Mouse (Mus musculus) MEL (cell line): ENCODE data around the gene Stk39. TPM values are rescaled to one million over a fixed set of nuclear protein-coding genes. Genes with fewer than 3 reads are reported as not detected.

ENCODE experiments used
- DNase-seq: peaks from one replicate; pipeline ENCODE4 v3.0.0; 2011; ENCODE audit warnings: low read depth, low spot score
- H3K27ac ChIP-seq: 2 replicates; pipeline ENCODE4 v1.5.1; 2012; ENCODE audit warnings: low read depth, mild to moderate bottlenecking, control low read depth, low read length, moderate library complexity; ENCODE audit not compliant: control insufficient read depth
- H3K27me3 ChIP-seq, 2 experiments: fragments of 150-350 bp in 1 of 2; sonication (generic) in 1 of 2; 2 replicates each; pipeline ENCODE4 v1.6.1; 2012; ENCODE audit warnings: low read length in 2 of 2, mild to moderate bottlenecking in 2 of 2, improper control_type of control experiment in 1 of 2, moderate library complexity in 1 of 2; ENCODE audit not compliant: insufficient read depth in 2 of 2, control insufficient read depth in 1 of 2
- H3K36me3 ChIP-seq, 2 experiments: 2 replicates each; pipeline ENCODE4 v1.6.1; 2012 to 2014; ENCODE audit warnings: low read length in 2 of 2, improper control_type of control experiment in 1 of 2, inconsistent platforms in 1 of 2, mild to moderate bottlenecking in 1 of 2; ENCODE audit not compliant: insufficient read depth in 2 of 2, control insufficient read depth in 1 of 2
- H3K4me1 ChIP-seq, 2 experiments: fragments of 150-350 bp in 1 of 2; sonication (generic) in 1 of 2; 2 replicates each; pipeline ENCODE4 v1.6.1; 2012; ENCODE audit warnings: low read length in 2 of 2, improper control_type of control experiment in 1 of 2, mild to moderate bottlenecking in 1 of 2; ENCODE audit not compliant: insufficient read depth in 2 of 2, control insufficient read depth in 1 of 2
- H3K4me3 ChIP-seq, 2 experiments: fragments of 150-350 bp in 1 of 2; sonication (generic) in 1 of 2; 2 replicates each; pipeline ENCODE4 v1.5.1; 2012; ENCODE audit warnings: low read depth in 2 of 2, low read length in 2 of 2, mild to moderate bottlenecking in 2 of 2, moderate library complexity in 2 of 2, control low read depth in 1 of 2, improper control_type of control experiment in 1 of 2; ENCODE audit not compliant: control insufficient read depth in 1 of 2, insufficient read depth in 1 of 2
- H3K79me2 ChIP-seq: 2 replicates; pipeline ENCODE4 v1.6.1; 2012; ENCODE audit warnings: mild to moderate bottlenecking, low read length, moderate library complexity; ENCODE audit not compliant: control insufficient read depth, poor library complexity, insufficient read depth
- H3K9ac ChIP-seq: 2 replicates; pipeline ENCODE4 v1.6.1; 2012; ENCODE audit warnings: low read depth, mild to moderate bottlenecking, control low read depth, low read length, moderate library complexity; ENCODE audit not compliant: control insufficient read depth, poor library complexity, severe bottlenecking
- H3K9me3 ChIP-seq: fragments of 150-350 bp; sonication (generic); replicated peaks from 2 replicates; pipeline ENCODE4 v1.6.1; 2012; ENCODE audit warnings: mild to moderate bottlenecking, low read length, improper control_type of control experiment, moderate library complexity; ENCODE audit not compliant: insufficient read depth
- BHLHE40 ChIP-seq: IDR thresholded peaks from 2 replicates; pipeline ENCODE4 v1.6.1; 2012; ENCODE audit warnings: low read depth, mild to moderate bottlenecking, inconsistent platforms, low read length, improper control_type of control experiment, borderline replicate concordance
- CTCF ChIP-seq, 3 experiments: IDR thresholded peaks in 2 of 3; conservative IDR thresholded peaks in 1 of 3; 2 replicates each; pipeline ENCODE4 v1.5.1; 2011 to 2012; ENCODE audit warnings: low read length in 3 of 3, low read depth in 2 of 3, mild to moderate bottlenecking in 2 of 3, improper control_type of control experiment in 1 of 3, inconsistent platforms in 1 of 3, mixed read lengths in 1 of 3, moderate library complexity in 1 of 3; ENCODE audit not compliant: control insufficient read depth in 1 of 3, insufficient read depth in 1 of 3, poor library complexity in 1 of 3, severe bottlenecking in 1 of 3
- ELF1 ChIP-seq: IDR thresholded peaks from 2 replicates; pipeline ENCODE4 v1.6.1; 2014; ENCODE audit warnings: low read depth, mild to moderate bottlenecking, inconsistent platforms, low read length, improper control_type of control experiment, moderate library complexity
- EP300 ChIP-seq, 2 experiments: IDR thresholded peaks; 2 replicates each; pipeline ENCODE4 v1.6.1; 2011; ENCODE audit warnings: improper control_type of control experiment in 2 of 2, low read length in 2 of 2, low read depth in 1 of 2, mild to moderate bottlenecking in 1 of 2
- ETS1 ChIP-seq: IDR thresholded peaks from 2 replicates; pipeline ENCODE4 v1.6.1; 2012; ENCODE audit warnings: low read depth, mild to moderate bottlenecking, inconsistent platforms, low read length, improper control_type of control experiment, moderate library complexity
- GABPA ChIP-seq: IDR thresholded peaks from 2 replicates; pipeline ENCODE4 v1.6.1; 2012; ENCODE audit warnings: low read depth, mild to moderate bottlenecking, inconsistent platforms, low read length, improper control_type of control experiment, moderate library complexity
- KAT2A ChIP-seq: conservative IDR thresholded peaks from 2 replicates; pipeline ENCODE4 v1.6.1; 2012; ENCODE audit warnings: low read depth, low read length, improper control_type of control experiment, inconsistent platforms
- MAFK ChIP-seq: IDR thresholded peaks from 2 replicates; pipeline ENCODE4 v1.6.1; 2011; ENCODE audit warnings: low read depth, mild to moderate bottlenecking, low read length, improper control_type of control experiment, borderline replicate concordance
- MAX ChIP-seq: IDR thresholded peaks from 2 replicates; pipeline ENCODE4 v1.6.1; 2011; ENCODE audit warnings: low read length, improper control_type of control experiment
- MEF2A ChIP-seq: IDR thresholded peaks from 2 replicates; pipeline ENCODE4 v1.6.1; 2014; ENCODE audit warnings: low read depth, mild to moderate bottlenecking, inconsistent platforms, low read length, improper control_type of control experiment; ENCODE audit not compliant: poor library complexity, insufficient replicate concordance, severe bottlenecking; ENCODE audit errors: extremely low read depth
- MXI1 ChIP-seq: IDR thresholded peaks from 2 replicates; pipeline ENCODE4 v1.6.1; 2011; ENCODE audit warnings: mild to moderate bottlenecking, low read depth, low read length, improper control_type of control experiment
- MYB ChIP-seq: IDR thresholded peaks from 2 replicates; pipeline ENCODE4 v1.6.1; 2011; ENCODE audit warnings: mild to moderate bottlenecking, low read depth, low read length, improper control_type of control experiment
- POLR2A ChIP-seq, 2 experiments: IDR thresholded peaks; 2 replicates each; pipeline ENCODE4 v1.6.1; 2011 to 2012; ENCODE audit warnings: low read length in 2 of 2, mild to moderate bottlenecking in 2 of 2, control low read depth in 1 of 2, improper control_type of control experiment in 1 of 2, low read depth in 1 of 2, moderate library complexity in 1 of 2; ENCODE audit not compliant: control insufficient read depth in 1 of 2, insufficient read depth in 1 of 2, poor library complexity in 1 of 2
- POLR2AphosphoS2 ChIP-seq: IDR thresholded peaks from 2 replicates; pipeline ENCODE4 v1.6.1; 2011; ENCODE audit warnings: low read length, improper control_type of control experiment
- RCOR1 ChIP-seq: IDR thresholded peaks from 2 replicates; pipeline ENCODE4 v1.6.1; 2012; ENCODE audit warnings: low read depth, mild to moderate bottlenecking, inconsistent platforms, low read length, improper control_type of control experiment
- SIN3A ChIP-seq: IDR thresholded peaks from 2 replicates; pipeline ENCODE4 v1.6.1; 2012; ENCODE audit warnings: low read length, improper control_type of control experiment, inconsistent platforms
- TAL1 ChIP-seq: IDR thresholded peaks from 2 replicates; pipeline ENCODE4 v1.6.1; 2012; ENCODE audit warnings: mild to moderate bottlenecking, inconsistent platforms, low read length, moderate library complexity, mixed read lengths
- TCF12 ChIP-seq: IDR thresholded peaks from 2 replicates; pipeline ENCODE4 v1.6.1; 2014; ENCODE audit warnings: low read depth, mild to moderate bottlenecking, inconsistent platforms, low read length, improper control_type of control experiment, moderate library complexity
- UBTF ChIP-seq: IDR thresholded peaks from 2 replicates; pipeline ENCODE4 v1.6.1; 2012; ENCODE audit warnings: low read depth, mild to moderate bottlenecking, inconsistent platforms, low read length, improper control_type of control experiment, moderate library complexity, borderline replicate concordance; ENCODE audit not compliant: insufficient read depth
- USF1 ChIP-seq: IDR thresholded peaks from 2 replicates; pipeline ENCODE4 v1.6.1; 2014; ENCODE audit warnings: low read depth, mild to moderate bottlenecking, inconsistent platforms, low read length, improper control_type of control experiment, moderate library complexity
- USF2 ChIP-seq, 2 experiments: IDR thresholded peaks; 2 replicates each; pipeline ENCODE4 v1.6.1; 2011 to 2012; ENCODE audit warnings: improper control_type of control experiment in 2 of 2, low read length in 2 of 2, borderline replicate concordance in 1 of 2, inconsistent platforms in 1 of 2, low read depth in 1 of 2, mild to moderate bottlenecking in 1 of 2; ENCODE audit not compliant: insufficient read depth in 1 of 2
- ZKSCAN1 ChIP-seq: IDR thresholded peaks from 2 replicates; pipeline ENCODE4 v1.6.1; 2012; ENCODE audit warnings: low read depth, mild to moderate bottlenecking, inconsistent platforms, low read length, improper control_type of control experiment, moderate library complexity
- polyA plus RNA-seq, 2 experiments: library from polyadenylated mRNA; stranded (reverse) in 1 of 2; unstranded in 1 of 2; fragments of >175 nt in 1 of 2; fragments of >200 nt in 1 of 2; gene quantifications; 2 replicates each; pipeline versions ENCODE4 v1.2.1 to v1.2.4; 2012; ENCODE audit warnings: low replicate concordance in 2 of 2, low read depth in 1 of 2; ENCODE audit not compliant: insufficient read length in 2 of 2, insufficient read depth in 1 of 2, missing spikeins in 1 of 2
- total RNA-seq: library from RNA; depleted of rRNA; stranded (reverse); fragments of 300-350 nt; gene quantifications from 2 replicates; pipeline ENCODE4 v1.2.3, GENCODE M21; 2012

The Stk39 gene
- total and polyA plus RNA-seq, 3 experiments: not detected

DNA sequence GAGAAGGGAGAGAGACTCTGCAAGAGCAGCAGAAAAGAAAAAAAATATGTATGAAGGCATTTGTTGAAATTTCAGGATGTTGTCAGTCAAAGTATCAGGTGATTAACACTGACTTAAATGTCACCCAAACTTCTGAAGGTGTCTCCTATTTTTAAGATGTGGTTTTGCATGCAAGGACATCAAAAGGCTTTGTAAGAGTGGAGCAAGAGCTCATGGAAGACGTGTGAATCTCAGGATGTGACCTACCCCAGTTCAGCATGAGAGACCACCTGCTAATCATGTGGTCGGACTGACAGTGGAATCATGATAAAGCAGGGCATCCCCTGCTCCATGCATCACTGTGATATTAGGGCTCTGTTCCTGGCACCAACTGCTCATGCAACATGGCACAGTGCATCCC lies 175.3 kb downstream of the Stk39 start:
- H3K36me3 ChIP-seq: no peaks in the 10 kb centered on the region
- TF ChIP-seq ELF1 (no peak), POLR2A (IDR thresholded peaks at IDR 0.05; ENCODE audit: control insufficient read depth in 1 of 2, insufficient read depth in 1 of 2, low read depth in 1 of 2, low read length in 2 of 2, poor library complexity in 1 of 2) (no peak), ETS1 (no peak), POLR2AphosphoS2 (no peak), UBTF (no peak), ZKSCAN1 (no peak), TAL1 (no peak), MYB (no peak), EP300 (IDR thresholded peaks at IDR 0.05; ENCODE audit: low read depth in 1 of 2, low read length in 2 of 2) (no peak), USF2 (IDR thresholded peaks at IDR 0.05; ENCODE audit: borderline replicate concordance in 1 of 2, insufficient read depth in 1 of 2, low read depth in 1 of 2, low read length in 2 of 2) (no peak), BHLHE40 (no peak), RCOR1 (no peak), MAX (no peak), TCF12 (no peak)
- H3K9me3 ChIP-seq: no peaks in the 10 kb centered on the region
- no peaks in the 10 kb centered on the region for H3K79me2 ChIP-seq
- H3K9ac ChIP-seq: no peak overlapping the region
- H3K27me3 ChIP-seq: no peaks in the 10 kb centered on the region
- no peak overlapping the region for H3K27ac ChIP-seq
- H3K4me1 ChIP-seq: no peaks in the 10 kb centered on the region
- no peak overlapping the region for H3K4me3 ChIP-seq
- no peak for DNase-seq

DNA sequence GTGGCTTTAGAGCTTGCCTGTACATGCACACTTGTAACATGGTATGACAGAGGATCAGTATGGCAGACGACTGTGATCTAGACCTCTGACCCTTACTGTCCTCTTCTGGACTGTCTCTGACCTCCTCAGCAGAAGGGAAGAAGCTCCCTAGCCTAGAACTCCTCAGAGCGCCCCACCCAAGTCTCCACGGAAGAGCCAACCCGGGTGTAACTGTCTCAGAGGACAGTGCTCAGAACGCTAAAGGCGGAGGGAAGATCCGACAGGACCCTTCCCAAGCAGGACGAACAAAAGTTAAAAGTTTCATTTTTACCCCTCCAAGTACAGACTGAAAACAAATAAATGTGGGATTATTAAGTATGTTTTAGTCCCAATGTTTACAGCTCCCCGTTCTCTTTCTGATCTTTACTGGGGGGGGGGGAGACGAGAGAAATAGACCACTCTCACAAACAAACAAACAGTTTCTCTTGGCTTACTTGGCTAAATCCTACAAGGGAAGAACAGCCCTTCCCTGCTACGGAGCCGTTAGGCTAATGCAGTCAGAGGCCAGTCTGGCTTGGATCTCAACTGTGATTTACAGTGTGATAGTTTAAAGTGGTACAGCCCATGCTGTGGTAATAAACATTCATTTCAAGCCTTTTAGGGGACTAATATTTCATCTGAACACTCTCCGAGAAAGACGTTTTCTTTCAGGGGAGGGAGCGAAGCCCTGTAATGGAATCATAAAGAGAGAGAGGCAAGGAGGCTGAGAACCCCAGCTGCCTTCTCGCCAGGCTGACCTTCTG lies 179.3 kb downstream of the Stk39 start:
- Histone ChIP-seq H3K4me1 (no peaks in the 10 kb centered on the region), H3K4me3 (no peak overlapping the region), H3K27me3 (no peaks in the 10 kb centered on the region), H3K9me3 (no peaks in the 10 kb centered on the region), H3K9ac (no peak overlapping the region), H3K79me2 (no peaks in the 10 kb centered on the region), H3K36me3 (no peaks in the 10 kb centered on the region), H3K27ac (no peak overlapping the region)
- no peak for TF ChIP-seq SIN3A
- TF ChIP-seq BHLHE40: no peak
- TF ChIP-seq CTCF (IDR thresholded peaks at IDR 0.05 in 2 of 3, conservative IDR thresholded peaks at IDR 0.05 in 1 of 3; ENCODE audit: control insufficient read depth in 1 of 3, insufficient read depth in 1 of 3, low read depth in 2 of 3, low read length in 3 of 3, poor library complexity in 1 of 3, severe bottlenecking in 1 of 3): no peak
- TF ChIP-seq ELF1: no peak
- no peak for TF ChIP-seq USF1
- TF ChIP-seq MEF2A: no peak
- no peak for TF ChIP-seq MXI1
- no peak for TF ChIP-seq KAT2A
- TF ChIP-seq RCOR1: no peak
- TF ChIP-seq MYB: no peak
- TF ChIP-seq GABPA: no peak
- no peak for TF ChIP-seq MAFK
- no peak for DNase-seq
